Mouse (Mus musculus) cortical plate, adult 2 months (tissue): Measurements from ENCODE around the gene Fabp2. TPM values are rescaled to one million over a fixed set of nuclear protein-coding genes. Genes with fewer than 3 reads are reported as not detected.

Experiments used
- H3K27ac ChIP-seq: fragments of 200-500 bp; 2 replicates; pipeline ENCODE4 v1.5.1; 2012; ENCODE audit warnings: low read length, control low read depth, inconsistent platforms; ENCODE audit not compliant: insufficient read depth
- H3K4me1 ChIP-seq: fragments of 200-500 bp; 2 replicates; pipeline ENCODE4 v1.6.1; 2011; ENCODE audit warnings: low read length; ENCODE audit not compliant: control insufficient read depth, insufficient read depth
- H3K4me3 ChIP-seq: fragments of 200-500 bp; 2 replicates; pipeline ENCODE4 v1.5.1; 2011; ENCODE audit warnings: mild to moderate bottlenecking, low read length, control low read depth; ENCODE audit not compliant: insufficient read depth
- CTCF ChIP-seq: fragments of 200-500 bp; IDR thresholded peaks from 2 replicates; pipeline ENCODE4 v1.5.1; 2011; ENCODE audit warnings: mild to moderate bottlenecking, control low read depth, low read length; ENCODE audit not compliant: insufficient read depth; ENCODE audit errors: extremely low read depth
- POLR2A ChIP-seq: fragments of 200-500 bp; IDR thresholded peaks from 2 replicates; pipeline ENCODE4 v1.6.1; 2011; ENCODE audit warnings: mild to moderate bottlenecking, low read length, control low read depth; ENCODE audit not compliant: insufficient read depth; ENCODE audit errors: extremely low read depth
- polyA plus RNA-seq: library from polyadenylated mRNA; depleted of rRNA; stranded (reverse); fragments of >200 nt; gene quantifications from 2 replicates; pipeline ENCODE4 v1.2.3, GENCODE M21; 2012; rRNA removed

Fabp2 gene
- polyA plus RNA-seq, 1 experiment: not detected

GRCm38 (mm10) chr3:122943387-122943890 is 48.6 kb downstream of the Fabp2 start:
- Histone ChIP-seq H3K27ac (no peak overlapping the region), H3K4me3 (no peak overlapping the region), H3K4me1 (no peaks in the 10 kb centered on the region; the same call in 1 of the 2 replicates)
- TF ChIP-seq POLR2A: no peak
- TF ChIP-seq CTCF: no peak

Other genes starting within 250 kb of the Fabp2 start
- gene Pde5a, start 166.1 kb upstream of the Fabp2 start, polyA plus RNA-seq: 3.9 and 4.0 TPM in 2 replicates
- not detected in 2 replicates for gene Gm10959, start 24.3 kb downstream of the Fabp2 start, polyA plus RNA-seq
- 70.8 and 80.5 TPM in 2 replicates for gene 1810037I17Rik, start 29.1 kb downstream of the Fabp2 start, polyA plus RNA-seq
- 10.7 and 11.4 TPM in 2 replicates for gene Usp53, start 89.4 kb downstream of the Fabp2 start, polyA plus RNA-seq
- gene Myoz2, start 139.9 kb downstream of the Fabp2 start, polyA plus RNA-seq: not detected in 2 replicates